Mouse (Mus musculus) frontal cortex, adult 2 months (tissue): Measurements from ENCODE around the gene Gm14391. TPM values are rescaled to one million over a fixed set of nuclear protein-coding genes. Genes with fewer than 3 reads are reported as not detected.
A peak's percentile ranks its signal among the peaks of the same experiment; 100 is the strongest.
"Not testable (repeated sequence)": the region's sequence is repeated elsewhere in the genome, so short reads cannot be mapped to it uniquely, and the experiment has no call there.

Experiments used
- DNase-seq, 2 experiments: peaks; one replicate each; pipeline ENCODE4 v3.0.0; 2022; ENCODE audit warnings: low spot score in 1 of 2; ENCODE audit errors: extremely low spot score in 1 of 2
- polyA plus RNA-seq: library from polyadenylated mRNA; depleted of rRNA; stranded (reverse); fragments of >200 nt; gene quantifications from 2 replicates; pipeline ENCODE4 v1.2.3, GENCODE M21; 2012; rRNA removed

Gene Gm14391
- polyA plus RNA-seq = 14.9 and 18.1 TPM in 2 replicates

- DNase-seq = not testable (repeated sequence)
Observed at GRCm38 (mm10) chr2:175206732-175207131, at the start of gene Gm14391. Gene Gm14391 (minus strand): TSS chr2:175206917.

GRCm38 (mm10) chr2:175179008-175179407, 27.7 kb downstream of the Gm14391 start:
- DNase-seq = not testable (repeated sequence)

GRCm38 (mm10) chr2:175176312-175176711, 30.4 kb downstream of the Gm14391 start:
- no peak for DNase-seq

GRCm38 (mm10) chr2:175175401-175176180, 31.1 kb downstream of the Gm14391 start, which contains the start of gene Gm14443:
Gene Gm14443 (minus strand): TSS chr2:175175871.
- DNase-seq = not testable (repeated sequence)

GRCm38 (mm10) chr2:175174058-175174457, 32.7 kb downstream of the Gm14391 start:
- not testable (repeated sequence) for DNase-seq

- not testable (repeated sequence) for DNase-seq
Observed at GRCm38 (mm10) chr2:175172906-175173595, 33.7 kb downstream of the Gm14391 start.

GRCm38 (mm10) chr2:175172123-175172522, 34.6 kb downstream of the Gm14391 start:
- no peak for DNase-seq

GRCm38 (mm10) chr2:175166870-175167269, 39.8 kb downstream of the Gm14391 start:
- DNase-seq = not testable (repeated sequence)

- not testable (repeated sequence) for DNase-seq
Observed at GRCm38 (mm10) chr2:175165110-175165509, 41.6 kb downstream of the Gm14391 start.

- DNase-seq = not testable (repeated sequence)
Observed at GRCm38 (mm10) chr2:175161438-175161837, 45.3 kb downstream of the Gm14391 start.

- DNase-seq = no peak
Observed at GRCm38 (mm10) chr2:175158642-175159041, 48.1 kb downstream of the Gm14391 start.

GRCm38 (mm10) chr2:175156696-175157095, 50.0 kb downstream of the Gm14391 start:
- no peak for DNase-seq

GRCm38 (mm10) chr2:175141993-175142295, 64.8 kb downstream of the Gm14391 start, which contains the start of gene Gm14399:
Gene Gm14399 (minus strand): TSS chr2:175142012.
- DNase-seq = not testable (repeated sequence)

GRCm38 (mm10) chr2:175141118-175141992, 65.4 kb downstream of the Gm14391 start:
- peak in 1 of 2 experiments; percentile 36 for DNase-seq

Other genes with a start within 250 kb of the Gm14391 start
- gene Gm14444, start 196.7 kb downstream of the Gm14391 start, polyA plus RNA-seq = 0.78 and 0.94 TPM in 2 replicates
- 0.30 and 0.76 TPM in 2 replicates for gene Gm14393, start 139.1 kb downstream of the Gm14391 start, polyA plus RNA-seq
- gene Gm14399, start 64.9 kb downstream of the Gm14391 start, polyA plus RNA-seq = 21.9 and 34.2 TPM in 2 replicates
- 3.5 and 4.0 TPM in 2 replicates for gene Gm14443, start 31.0 kb downstream of the Gm14391 start, polyA plus RNA-seq
- gene Gm14440, start 68.2 kb upstream of the Gm14391 start, polyA plus RNA-seq = not detected in 2 replicates
- 25.7 and 29.3 TPM in 2 replicates for gene Gm4631, start 131.3 kb upstream of the Gm14391 start, polyA plus RNA-seq
- 4.1 and 4.3 TPM in 2 replicates for gene Zfp968, start 165.5 kb upstream of the Gm14391 start, polyA plus RNA-seq
- 28.6 and 34.8 TPM in 2 replicates for gene Gm4724, start 228.9 kb upstream of the Gm14391 start, polyA plus RNA-seq